In genomic region chr7:99438881-99439280, GRCm38 (mm10) we compare ENCODE assay signal across 12 mouse cellular contexts. TPM values are rescaled to one million over a fixed set of nuclear protein-coding genes. Genes with fewer than 3 reads are reported as not detected.
DNase-seq lines count a peak whose midpoint lies in the region; ATAC-seq and TF ChIP-seq lines count a peak whose summit lies in the region.
"Had no signal": no experiment of that assay in that cellular context is flagged by ENCODE, and none has a peak within 500 bp of the region (broad histone marks: within the 10 kb centered on the region; RNA-seq: fewer than 3 reads in every experiment).

No protein-coding gene starts in this region.

- H3K36me3 ChIP-seq in hindbrain, embryonic 10.5 days: peaks cover 39% of the 10 kb centered on the region
- H3K36me3 ChIP-seq in hindbrain, embryonic 13.5 days: peaks cover 33% of the 10 kb centered on the region

- ATAC-seq in hindbrain, embryonic 13.5 days (ENCODE audit: low FRiP score): no peak
- ATAC-seq: Patski had no signal

- DNase-seq in hindbrain, embryonic 10.5 days (ENCODE audit: low spot score): no peak
- no peak for DNase-seq in lung, adult 2 months
- no peak for DNase-seq in lung, postnatal 25 days (ENCODE audit: low spot score)
- DNase-seq in R1 (ENCODE audit: low read depth, low spot score): peak; percentile 26
- DNase-seq in lung, postnatal 36 days: peak; percentile 17
- no peak for DNase-seq in cerebellum, adult 8-10 months
- DNase-seq: adrenal gland, adult 2 months; kidney, adult 18-20 months; right cerebral cortex, adult 18-20 months had no signal

- no peak overlapping the region for H3K9ac ChIP-seq in hindbrain, embryonic 13.5 days

- no peak overlapping the region for H3K4me3 ChIP-seq in hindbrain, embryonic 10.5 days
- no peak overlapping the region for H3K4me3 ChIP-seq in hindbrain, embryonic 13.5 days
- H3K4me3 ChIP-seq in lung, adult 2 months (replicated peaks; ENCODE audit: extremely low read depth, low read depth, low read length): no peak overlapping the region

- H3K9me3 ChIP-seq in hindbrain, embryonic 10.5 days: no peaks in the 10 kb centered on the region
- no peaks in the 10 kb centered on the region for H3K9me3 ChIP-seq in hindbrain, embryonic 13.5 days

- no peak for TF ChIP-seq POLR2A in lung, adult 2 months (IDR thresholded peaks at IDR 0.05; ENCODE audit: borderline replicate concordance, extremely low read depth, low read depth, low read length)

- TF ChIP-seq CTCF in lung, adult 2 months (IDR thresholded peaks at IDR 0.05; ENCODE audit: insufficient read depth, low read length): peak; percentile 33; the same call in 1 of the 2 replicates

- H3K27ac ChIP-seq in hindbrain, embryonic 10.5 days: peak overlapping the region; percentile 72
- no peak overlapping the region for H3K27ac ChIP-seq in hindbrain, embryonic 13.5 days

- H3K4me2 ChIP-seq in hindbrain, embryonic 13.5 days: no peak overlapping the region
- H3K4me2 ChIP-seq: heart, embryonic 11.5 days had no signal

- H3K27me3 ChIP-seq in hindbrain, embryonic 10.5 days (ENCODE audit: insufficient read depth, poor library complexity, severe bottlenecking): no peaks in the 10 kb centered on the region
- no peaks in the 10 kb centered on the region for H3K27me3 ChIP-seq in hindbrain, embryonic 13.5 days
- H3K27me3 ChIP-seq: Patski had no signal

- H3K4me1 ChIP-seq in hindbrain, embryonic 10.5 days (replicated peaks): peaks cover 86% of the 10 kb centered on the region
- H3K4me1 ChIP-seq in hindbrain, embryonic 13.5 days (replicated peaks): peaks cover 56% of the 10 kb centered on the region
- peaks cover 9% of the 10 kb centered on the region for H3K4me1 ChIP-seq in lung, adult 2 months (ENCODE audit: control insufficient read depth, insufficient read depth, low read length)

- 60% methylated on average over 10 of the region's 10 CpGs for WGBS in hindbrain, embryonic 10.5 days
- WGBS in hindbrain, embryonic 13.5 days: 63% methylated on average over 10 of the region's 10 CpGs
- 70% methylated on average over 10 of the region's 10 CpGs for WGBS in lung, adult 2 months

RNA-seq across cellular contexts. Expression of gene Klhl35, which starts 26.9 kb away (rescaled TPM):
- polyA plus RNA-seq in hindbrain, embryonic 10.5 days (2016; fragmentation: Nextera tagmentation; extraction: Ambion mirVana): 5.9 and 24.4 TPM in 2 replicates
- 7.4 and 12.2 TPM in 2 replicates for polyA plus RNA-seq in hindbrain, embryonic 13.5 days (2015; fragmentation: Nextera tagmentation; extraction: Ambion mirVana)
- 0.80 and 0.89 TPM in 2 replicates for polyA plus RNA-seq in lung, adult 2 months (2012; rRNA removed)

RNA-seq across cellular contexts. Expression of gene Rps3, which starts 44.7 kb away (rescaled TPM):
- polyA plus RNA-seq in hindbrain, embryonic 10.5 days (2016; fragmentation: Nextera tagmentation; extraction: Ambion mirVana): 680 and 779 TPM in 2 replicates
- 523 and 532 TPM in 2 replicates for polyA plus RNA-seq in hindbrain, embryonic 13.5 days (2015; fragmentation: Nextera tagmentation; extraction: Ambion mirVana)
- 206 and 308 TPM in 2 replicates for polyA plus RNA-seq in lung, adult 2 months (2012; rRNA removed)

RNA-seq across cellular contexts. Expression of gene Gdpd5, which starts 57.7 kb away (rescaled TPM):
- 33.8 and 43.8 TPM in 2 replicates for polyA plus RNA-seq in hindbrain, embryonic 10.5 days (2016; fragmentation: Nextera tagmentation; extraction: Ambion mirVana)
- polyA plus RNA-seq in hindbrain, embryonic 13.5 days (2015; fragmentation: Nextera tagmentation; extraction: Ambion mirVana): 53.2 and 55.3 TPM in 2 replicates
- polyA plus RNA-seq in lung, adult 2 months (2012; rRNA removed): 26.5 and 27.2 TPM in 2 replicates

Comparison
In these comparisons a context has a peak if more than half of its experiments do, and no peak if none do; other contexts are left out.
1. DNase-seq: peak in R1 (single experiment) and lung, postnatal 36 days (single experiment); none in hindbrain, embryonic 10.5 days (single experiment), lung, adult 2 months (single experiment), lung, postnatal 25 days (single experiment) and cerebellum, adult 8-10 months (single experiment).